18 mouse cellular contexts compared by ENCODE assay signal in genomic region chr14:31458006-31458405, GRCm38 (mm10). TPM values are rescaled to one million over a fixed set of nuclear protein-coding genes. Genes with fewer than 3 reads are reported as not detected.
DNase-seq lines count a peak whose midpoint lies in the region; ATAC-seq and TF ChIP-seq lines count a peak whose summit lies in the region.
"Had no signal": no experiment of that assay in that cellular context is flagged by ENCODE, and none has a peak within 500 bp of the region (broad histone marks: within the 10 kb centered on the region; RNA-seq: fewer than 3 reads in every experiment).

No protein-coding gene starts in this region.

- H3K79me2 ChIP-seq in heart, adult 2 months (replicated peaks; ENCODE audit: control insufficient read depth, insufficient read depth, low read length) = no peaks in the 10 kb centered on the region

- no peak overlapping the region for H3K4me3 ChIP-seq in heart, adult 2 months
- no peak overlapping the region for H3K4me3 ChIP-seq in heart, embryonic 11.5 days (ENCODE audit: low read depth, low read length)
- H3K4me3 ChIP-seq in limb, embryonic 12.5 days (replicated peaks) = no peak overlapping the region
- H3K4me3 ChIP-seq: embryonic facial prominence, embryonic 13.5 days; forebrain, embryonic 10.5 days; kidney, embryonic 15.5 days; midbrain, embryonic 13.5 days had no signal

- TF ChIP-seq CTCF in heart, adult 2 months (IDR thresholded peaks at IDR 0.05) = no peak

- ATAC-seq in heart, embryonic 11.5 days (replicated peaks; ENCODE audit: insufficient number of reproducible peaks, low FRiP score, low TSS enrichment) = no peak
- ATAC-seq in limb, embryonic 12.5 days (ENCODE audit: insufficient number of reproducible peaks, insufficient read depth, low FRiP score, low TSS enrichment, low read depth) = no peak
- ATAC-seq in megakaryocyte, adult 5-6 weeks (ENCODE audit: poor library complexity, severe bottlenecking) = no peak
- ATAC-seq: midbrain, embryonic 13.5 days had no signal

- H3K27me3 ChIP-seq in heart, adult 2 months (ENCODE audit: control insufficient read depth, insufficient read depth, low read length) = no peaks in the 10 kb centered on the region
- H3K27me3 ChIP-seq in heart, embryonic 11.5 days (ENCODE audit: control insufficient read depth, insufficient read depth, low read length) = no peaks in the 10 kb centered on the region
- H3K27me3 ChIP-seq in limb, embryonic 12.5 days = no peaks in the 10 kb centered on the region
- H3K27me3 ChIP-seq: embryonic facial prominence, embryonic 13.5 days; kidney, embryonic 15.5 days; midbrain, embryonic 13.5 days had no signal

- peak; percentile 45 to 47 for DNase-seq in heart, adult 2 months
- peak; percentile 55 for DNase-seq in adipocyte (ENCODE audit: low spot score)
- DNase-seq in fat pad, adult 2 months (ENCODE audit: extremely low read depth, low read depth, low spot score) = peak; percentile 34
- no peak for DNase-seq in retina, embryonic 14.5 days (ENCODE audit: low spot score)
- no peak for DNase-seq in right cerebral cortex, adult 2 months (ENCODE audit: low spot score in 2 of 2)
- DNase-seq: adrenal gland, postnatal 14 days; B cell, adult 2 months; cerebellum, adult 9-11 months; gastrocnemius, postnatal 25 days; right cerebral cortex, postnatal 4 days had no signal

- H3K4me2 ChIP-seq in heart, embryonic 11.5 days = no peak overlapping the region
- H3K4me2 ChIP-seq in limb, embryonic 12.5 days = no peak overlapping the region
- H3K4me2 ChIP-seq: embryonic facial prominence, embryonic 13.5 days; kidney, embryonic 15.5 days; liver, embryonic 11.5 days; midbrain, embryonic 13.5 days had no signal

- H3K9me3 ChIP-seq in heart, embryonic 11.5 days (replicated peaks; ENCODE audit: control insufficient read depth, low read length) = no peaks in the 10 kb centered on the region
- H3K9me3 ChIP-seq in limb, embryonic 12.5 days = no peaks in the 10 kb centered on the region
- H3K9me3 ChIP-seq: embryonic facial prominence, embryonic 13.5 days; forebrain, embryonic 10.5 days; kidney, embryonic 15.5 days; midbrain, embryonic 13.5 days had no signal

- TF ChIP-seq POLR2A in heart, adult 2 months (IDR thresholded peaks at IDR 0.05; ENCODE audit: insufficient read depth, low read depth, low read length) = no peak

- H3K4me1 ChIP-seq in heart, adult 2 months (ENCODE audit: control insufficient read depth, insufficient read depth, low read length) = no peaks in the 10 kb centered on the region; the same call in 1 of the 2 replicates
- H3K4me1 ChIP-seq in heart, embryonic 11.5 days (ENCODE audit: control insufficient read depth, insufficient read depth, low read length) = peaks cover 2% of the 10 kb centered on the region; the same call in 1 of the 2 replicates
- H3K4me1 ChIP-seq in limb, embryonic 12.5 days (replicated peaks) = peaks cover 29% of the 10 kb centered on the region
- H3K4me1 ChIP-seq: midbrain, embryonic 13.5 days had no signal

- intact Hi-C loops in heart, adult 2 months (cut with DNase I) = no loop called here

- 88% methylated on average over 12 of the region's 12 CpGs for WGBS in heart, adult 2 months
- WGBS in heart, embryonic 11.5 days (ENCODE audit: insufficient replicate concordance) = 83% methylated on average over 12 of the region's 12 CpGs
- WGBS in limb, embryonic 12.5 days = 67% methylated on average over 12 of the region's 12 CpGs

- H3K27ac ChIP-seq in heart, adult 2 months = peak overlapping the region; percentile 9; the same call in 1 of the 2 replicates
- no peak overlapping the region for H3K27ac ChIP-seq in heart, embryonic 11.5 days (ENCODE audit: low read depth, low read length)
- H3K27ac ChIP-seq in limb, embryonic 12.5 days = peak overlapping the region; percentile 73
- H3K27ac ChIP-seq: embryonic facial prominence, embryonic 13.5 days; forebrain, embryonic 10.5 days; kidney, embryonic 15.5 days; midbrain, embryonic 13.5 days had no signal

- TF ChIP-seq EP300 in heart, adult 2 months (IDR thresholded peaks at IDR 0.05; ENCODE audit: insufficient read depth, low read depth, low read length) = no peak

- H3K36me3 ChIP-seq in heart, adult 2 months (ENCODE audit: control insufficient read depth, insufficient read depth, low read length) = no peaks in the 10 kb centered on the region
- H3K36me3 ChIP-seq in heart, embryonic 11.5 days (ENCODE audit: control insufficient read depth, insufficient read depth, low read length) = no peaks in the 10 kb centered on the region
- H3K36me3 ChIP-seq in limb, embryonic 12.5 days = no peaks in the 10 kb centered on the region
- H3K36me3 ChIP-seq: embryonic facial prominence, embryonic 13.5 days; forebrain, embryonic 10.5 days; kidney, embryonic 15.5 days; midbrain, embryonic 13.5 days had no signal

- H3K9ac ChIP-seq in heart, adult 2 months (ENCODE audit: low read depth, low read length) = no peak overlapping the region
- no peak overlapping the region for H3K9ac ChIP-seq in heart, embryonic 11.5 days (ENCODE audit: low read depth, low read length)
- no peak overlapping the region for H3K9ac ChIP-seq in limb, embryonic 12.5 days (replicated peaks)
- H3K9ac ChIP-seq: embryonic facial prominence, embryonic 13.5 days; kidney, embryonic 15.5 days; midbrain, embryonic 13.5 days had no signal

RNA-seq across cellular contexts. Expression of gene Sh3bp5, which starts 22.1 kb away (rescaled TPM):
- total RNA-seq in heart, adult 2 months (2021) = 10 to 100 TPM; 51.0 to 58.3 TPM
- 27.0 and 37.1 TPM in 2 replicates for polyA plus RNA-seq in heart, adult 2 months (2012; rRNA removed)
- polyA plus RNA-seq in heart, embryonic 11.5 days (2014; fragmentation: Nextera tagmentation; extraction: Ambion mirVana) = 10.9 and 16.8 TPM in 2 replicates
- 41.9 and 47.4 TPM in 2 replicates for polyA plus RNA-seq in limb, embryonic 12.5 days (2016; fragmentation: Nextera tagmentation; extraction: Ambion mirVana)
- 52.3 and 52.8 TPM in 2 replicates for total RNA-seq in megakaryocyte, adult 5-6 weeks (2015)
- 26.4 and 36.1 TPM in 2 replicates for total RNA-seq in megakaryocyte, adult 5-6 weeks (2017)

RNA-seq across cellular contexts. Expression of gene Eaf1, which starts 36.2 kb away (rescaled TPM):
- 10 to 100 TPM; 10.8 to 14.6 TPM for total RNA-seq in heart, adult 2 months (2021)
- polyA plus RNA-seq in heart, adult 2 months (2012; rRNA removed) = 11.2 and 12.2 TPM in 2 replicates
- polyA plus RNA-seq in heart, embryonic 11.5 days (2014; fragmentation: Nextera tagmentation; extraction: Ambion mirVana) = 16.6 and 19.3 TPM in 2 replicates
- polyA plus RNA-seq in limb, embryonic 12.5 days (2016; fragmentation: Nextera tagmentation; extraction: Ambion mirVana) = 29.4 and 30.1 TPM in 2 replicates
- total RNA-seq in megakaryocyte, adult 5-6 weeks (2015) = 16.4 and 18.1 TPM in 2 replicates
- total RNA-seq in megakaryocyte, adult 5-6 weeks (2017) = 13.9 and 18.8 TPM in 2 replicates

RNA-seq across cellular contexts. Expression of gene Mettl6, which starts 36.8 kb away (rescaled TPM):
- 1 to 10 TPM; 9.5 to 9.9 TPM for total RNA-seq in heart, adult 2 months (2021)
- polyA plus RNA-seq in heart, adult 2 months (2012; rRNA removed) = 4.2 and 7.2 TPM in 2 replicates
- polyA plus RNA-seq in heart, embryonic 11.5 days (2014; fragmentation: Nextera tagmentation; extraction: Ambion mirVana) = 52.2 and 58.3 TPM in 2 replicates
- 85.1 and 89.2 TPM in 2 replicates for polyA plus RNA-seq in limb, embryonic 12.5 days (2016; fragmentation: Nextera tagmentation; extraction: Ambion mirVana)
- 11.2 and 17.8 TPM in 2 replicates for total RNA-seq in megakaryocyte, adult 5-6 weeks (2015)
- 51.6 and 53.3 TPM in 2 replicates for total RNA-seq in megakaryocyte, adult 5-6 weeks (2017)

Comparison
In these comparisons a context has a peak if more than half of its experiments do, and no peak if none do; other contexts are left out.
1. DNase-seq: peak in heart, adult 2 months (2 of 2), adipocyte (single experiment) and fat pad, adult 2 months (single experiment); none in retina, embryonic 14.5 days (single experiment) and right cerebral cortex, adult 2 months (0 of 2).